Mouse (Mus musculus): ENCODE data around the gene Sarnp. TPM values are rescaled to one million over a fixed set of nuclear protein-coding genes. Genes with fewer than 3 reads are reported as not detected.

The Sarnp gene
- total and polyA plus RNA-seq, 2 experiments from 2014 or later = 19.4 to 135 TPM

DNA sequence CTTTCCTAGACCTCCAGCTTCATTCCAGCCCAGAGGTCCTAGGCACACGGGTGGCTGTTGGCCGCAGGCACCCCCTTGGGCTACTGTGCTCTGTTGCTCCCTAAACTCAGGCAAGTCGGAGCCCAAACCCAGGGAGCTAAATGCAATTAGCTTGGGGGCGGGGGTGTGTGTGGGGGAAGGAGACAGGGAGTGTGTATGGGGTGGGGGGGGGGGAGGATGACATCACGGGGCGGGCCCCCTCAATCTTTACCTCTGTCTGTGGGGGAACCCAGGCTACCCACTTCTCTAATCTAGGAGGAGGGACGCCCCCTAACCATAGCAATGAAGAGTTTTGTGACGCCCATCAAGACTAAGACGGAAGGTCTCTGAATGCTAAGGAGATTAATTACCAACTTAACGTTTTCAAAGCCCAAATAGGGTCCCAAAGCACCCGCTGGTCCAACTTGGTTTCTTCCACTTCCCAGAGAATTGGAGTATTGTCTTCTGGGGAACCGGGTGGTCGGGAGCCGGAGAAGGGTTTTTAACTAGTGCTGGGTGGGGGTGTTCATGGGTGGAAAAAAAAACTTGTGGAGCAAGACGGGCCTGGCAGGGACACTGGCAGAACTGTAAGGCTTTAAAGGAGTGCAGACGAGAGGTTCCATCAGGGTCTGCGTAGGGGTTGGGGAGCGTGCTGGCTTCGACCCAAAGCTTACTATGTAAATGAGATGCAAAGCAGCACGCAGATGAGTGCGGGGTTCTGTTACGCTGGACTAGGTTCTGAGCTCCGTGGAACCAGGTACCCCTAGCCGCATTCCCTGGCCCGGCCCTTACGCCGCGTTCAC, 12.7 kb upstream of the Sarnp start, which contains the start of gene Tmem198b:
Gene Tmem198b, minus strand, starts transcription at position 100 of the 821 bp plus-strand sequence.
- under 1% methylated on average over 28 of the region's 28 CpGs for WGBS
- Histone ChIP-seq H3K36me3 (replicated peaks; ENCODE audit: control insufficient read depth, insufficient read depth, low read length) (peaks cover 21% of the 10 kb centered on the region), H3K4me1 (ENCODE audit: control insufficient read depth, insufficient read depth) (peaks cover 39% of the 10 kb centered on the region), H3K27ac (ENCODE audit: low read depth) (peak within 1 kb of the TSS; percentile 98), H3K9ac (replicated peaks; ENCODE audit: low read depth, low read length) (peak within 1 kb of the TSS; percentile 79), H3K9me3 (replicated peaks; ENCODE audit: control insufficient read depth, low read length) (no peaks in the 10 kb centered on the region), H3K4me2 (ENCODE audit: low read depth, low read length) (peak within 1 kb of the TSS; percentile 80), H3K4me3 (ENCODE audit: low read depth, low read length) (peak within 1 kb of the TSS; percentile 73), H3K27me3 (ENCODE audit: control insufficient read depth, insufficient read depth, low read length) (no peaks in the 10 kb centered on the region)
- DNase-seq (ENCODE audit: low spot score) (peak; percentile 68), ATAC-seq (ENCODE audit: insufficient read depth, low read depth) (peak; percentile 45)
- TF ChIP-seq EP300 (IDR thresholded peaks at IDR 0.05; ENCODE audit: low read depth) (peak; percentile 8; the same call in 1 of the 2 replicates), CTCF (IDR thresholded peaks at IDR 0.05; ENCODE audit: low read depth) (no peak)

DNA sequence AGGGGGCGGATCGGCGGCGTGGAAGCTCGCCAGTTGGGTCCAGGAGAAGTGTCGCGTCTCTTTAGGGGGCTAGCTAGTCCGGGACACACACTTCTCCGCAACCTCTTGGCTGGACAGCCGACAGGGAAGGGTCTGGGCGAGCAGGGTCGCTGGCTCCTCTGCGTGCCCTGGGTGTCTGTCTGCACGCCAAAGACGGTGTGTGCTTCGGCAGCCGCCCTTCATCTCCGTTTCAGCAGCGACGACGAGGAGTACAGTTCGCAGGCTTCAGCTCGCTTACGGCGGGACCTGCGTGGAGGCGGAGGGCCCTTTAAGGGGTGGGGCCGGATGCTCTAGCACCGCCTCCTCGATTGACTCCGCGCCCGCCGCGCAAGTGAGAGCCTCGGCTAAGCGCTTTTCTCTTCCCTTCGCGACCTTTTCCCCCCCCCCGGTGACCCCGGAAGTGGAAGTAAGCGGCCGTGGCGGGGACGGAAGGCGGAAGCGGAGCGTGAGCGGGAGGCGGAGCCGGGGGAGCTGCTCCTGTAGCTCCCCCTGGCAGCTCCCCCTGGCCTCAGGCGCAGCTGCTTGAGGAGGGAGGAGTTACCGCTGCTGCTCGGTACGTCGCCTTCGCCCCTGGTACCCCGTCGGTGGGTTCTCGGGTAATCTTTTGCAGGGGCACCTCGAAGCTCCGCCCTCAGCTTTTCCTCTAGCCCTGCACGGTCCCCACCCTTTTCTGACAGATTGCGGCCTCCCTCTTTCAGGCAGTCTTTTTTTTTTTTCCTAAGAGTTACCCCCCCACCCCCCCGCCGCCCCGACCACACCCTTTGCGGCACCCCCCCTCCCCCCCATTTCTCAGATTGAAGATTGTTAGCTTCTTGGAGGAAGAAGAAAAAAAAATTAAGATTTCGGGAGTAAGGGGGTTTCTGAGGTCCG, 11.8 kb upstream of the Sarnp start:
- H3K9ac ChIP-seq (replicated peaks; ENCODE audit: low read depth, low read length) = peak overlapping the region; percentile 79
- peak overlapping the region; percentile 73 for H3K4me3 ChIP-seq (ENCODE audit: low read depth, low read length)
- peaks cover 39% of the 10 kb centered on the region for H3K4me1 ChIP-seq (ENCODE audit: control insufficient read depth, insufficient read depth)
- TF ChIP-seq EP300 (IDR thresholded peaks at IDR 0.05; ENCODE audit: low read depth) = peak; percentile 68
- TF ChIP-seq CTCF (IDR thresholded peaks at IDR 0.05; ENCODE audit: low read depth) = peak; percentile 35
- H3K9me3 ChIP-seq (replicated peaks; ENCODE audit: control insufficient read depth, low read length) = no peaks in the 10 kb centered on the region
- peak overlapping the region; percentile 98 for H3K27ac ChIP-seq (ENCODE audit: low read depth)
- H3K36me3 ChIP-seq (replicated peaks; ENCODE audit: control insufficient read depth, insufficient read depth, low read length) = peaks cover 21% of the 10 kb centered on the region
- peak; percentile 97 for DNase-seq (ENCODE audit: low spot score)
- ATAC-seq (ENCODE audit: insufficient read depth, low read depth) = peak; percentile 94
- H3K27me3 ChIP-seq (ENCODE audit: control insufficient read depth, insufficient read depth, low read length) = no peaks in the 10 kb centered on the region
- WGBS = 1% methylated on average over 57 of the region's 70 CpGs
- peak overlapping the region; percentile 80 for H3K4me2 ChIP-seq (ENCODE audit: low read depth, low read length)

DNA sequence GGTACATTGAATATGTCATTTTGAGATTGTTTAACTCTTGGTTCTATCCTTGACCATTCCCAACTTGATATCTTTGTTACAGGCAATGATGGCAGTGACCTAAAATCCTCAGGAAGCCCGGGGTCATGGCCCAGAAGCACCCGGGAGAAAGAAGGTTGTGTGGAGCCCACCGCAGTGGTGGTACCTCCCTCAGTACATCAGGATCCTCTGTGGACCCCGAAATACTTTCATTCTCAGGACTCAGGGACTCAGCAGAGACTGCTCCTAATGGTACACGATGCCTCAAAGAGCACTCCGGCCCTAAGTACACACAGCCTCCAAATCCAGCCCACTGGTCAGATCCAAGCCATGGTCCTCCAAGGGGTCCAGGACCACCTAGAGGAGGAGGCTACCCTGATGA, 11.0 kb upstream of the Sarnp start:
- 42% methylated on average over 6 of the region's 6 CpGs for WGBS
- peak overlapping the region; percentile 80 for H3K4me2 ChIP-seq (ENCODE audit: low read depth, low read length)
- no peak for ATAC-seq (ENCODE audit: insufficient read depth, low read depth)
- DNase-seq (ENCODE audit: low spot score) = no peak
- H3K4me1 ChIP-seq (ENCODE audit: control insufficient read depth, insufficient read depth) = peaks cover 39% of the 10 kb centered on the region
- peak overlapping the region; percentile 73 for H3K4me3 ChIP-seq (ENCODE audit: low read depth, low read length)
- H3K9me3 ChIP-seq (replicated peaks; ENCODE audit: control insufficient read depth, low read length) = no peaks in the 10 kb centered on the region
- peak overlapping the region; percentile 23; the same call in 1 of the 2 replicates for H3K27ac ChIP-seq (ENCODE audit: low read depth)
- TF ChIP-seq CTCF (IDR thresholded peaks at IDR 0.05; ENCODE audit: low read depth) = no peak
- TF ChIP-seq EP300 (IDR thresholded peaks at IDR 0.05; ENCODE audit: low read depth) = no peak
- H3K36me3 ChIP-seq (replicated peaks; ENCODE audit: control insufficient read depth, insufficient read depth, low read length) = peaks cover 15% of the 10 kb centered on the region
- H3K9ac ChIP-seq (replicated peaks; ENCODE audit: low read depth, low read length) = peak overlapping the region; percentile 66; the same call in 1 of the 2 replicates
- H3K27me3 ChIP-seq (ENCODE audit: control insufficient read depth, insufficient read depth, low read length) = no peaks in the 10 kb centered on the region

DNA sequence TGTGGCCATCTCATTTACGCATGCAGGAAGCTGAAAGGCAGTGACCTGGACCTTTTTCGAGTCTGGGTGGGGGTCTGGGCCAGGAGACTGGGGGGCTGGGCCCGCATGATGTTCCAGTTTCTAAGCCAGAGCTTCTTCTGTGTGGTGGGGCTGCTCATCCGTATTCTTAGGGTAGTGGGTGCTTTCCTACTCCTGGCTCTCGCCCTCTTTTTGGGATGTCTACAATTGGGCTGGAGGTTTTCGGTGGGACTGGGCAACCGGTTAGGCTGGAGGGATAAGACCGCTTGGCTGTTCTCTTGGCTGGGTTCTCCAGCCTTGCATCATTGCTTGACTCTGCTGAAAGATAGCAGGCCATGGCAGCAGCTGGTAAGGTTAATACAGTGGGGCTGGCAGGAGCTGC, 10.1 kb upstream of the Sarnp start:
- no peak for DNase-seq (ENCODE audit: low spot score)
- ATAC-seq (ENCODE audit: insufficient read depth, low read depth) = no peak
- peak overlapping the region; percentile 80 for H3K4me2 ChIP-seq (ENCODE audit: low read depth, low read length)
- peak overlapping the region; percentile 66; the same call in 1 of the 2 replicates for H3K9ac ChIP-seq (replicated peaks; ENCODE audit: low read depth, low read length)
- 78% methylated on average over 8 of the region's 8 CpGs for WGBS
- H3K4me1 ChIP-seq (ENCODE audit: control insufficient read depth, insufficient read depth) = peaks cover 39% of the 10 kb centered on the region
- no peak for TF ChIP-seq EP300 (IDR thresholded peaks at IDR 0.05; ENCODE audit: low read depth)
- TF ChIP-seq CTCF (IDR thresholded peaks at IDR 0.05; ENCODE audit: low read depth) = no peak
- no peaks in the 10 kb centered on the region for H3K9me3 ChIP-seq (replicated peaks; ENCODE audit: control insufficient read depth, low read length)
- H3K36me3 ChIP-seq (replicated peaks; ENCODE audit: control insufficient read depth, insufficient read depth, low read length) = peaks cover 11% of the 10 kb centered on the region
- H3K27ac ChIP-seq (ENCODE audit: low read depth) = no peak overlapping the region
- H3K4me3 ChIP-seq (ENCODE audit: low read depth, low read length) = peak overlapping the region; percentile 73
- no peaks in the 10 kb centered on the region for H3K27me3 ChIP-seq (ENCODE audit: control insufficient read depth, insufficient read depth, low read length)

DNA sequence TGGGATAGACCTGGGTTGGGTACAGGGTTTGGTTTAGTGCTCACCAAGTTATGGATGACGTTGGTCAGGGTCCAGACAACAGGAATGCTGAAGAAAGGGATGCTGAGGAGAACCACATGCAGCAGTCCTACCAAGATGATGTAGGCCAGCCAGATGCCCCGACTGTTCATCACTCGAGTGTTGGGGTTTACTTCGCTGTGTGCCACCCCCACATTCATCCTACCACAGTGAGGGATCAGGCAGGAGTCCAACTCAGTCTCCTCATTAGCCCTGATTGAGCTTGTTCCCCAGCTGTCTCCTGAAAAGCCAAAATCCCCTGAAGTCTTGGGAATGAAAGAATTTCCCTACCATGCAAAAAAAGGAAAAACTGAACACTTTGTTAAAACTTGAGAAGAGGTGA, 3.1 kb downstream of the Sarnp start:
- WGBS = 84% methylated on average over 4 of the region's 4 CpGs
- no peak overlapping the region for H3K27ac ChIP-seq (ENCODE audit: low read depth)
- H3K9ac ChIP-seq (replicated peaks; ENCODE audit: low read depth, low read length) = no peak overlapping the region
- H3K4me2 ChIP-seq (ENCODE audit: low read depth, low read length) = no peak overlapping the region
- H3K9me3 ChIP-seq (replicated peaks; ENCODE audit: control insufficient read depth, low read length) = no peaks in the 10 kb centered on the region
- no peak for ATAC-seq (ENCODE audit: insufficient read depth, low read depth)
- H3K4me1 ChIP-seq (ENCODE audit: control insufficient read depth, insufficient read depth) = peaks cover 10% of the 10 kb centered on the region
- no peaks in the 10 kb centered on the region for H3K27me3 ChIP-seq (ENCODE audit: control insufficient read depth, insufficient read depth, low read length)
- TF ChIP-seq CTCF (IDR thresholded peaks at IDR 0.05; ENCODE audit: low read depth) (no peak), EP300 (IDR thresholded peaks at IDR 0.05; ENCODE audit: low read depth) (no peak)
- no peak for DNase-seq (ENCODE audit: low spot score)
- no peak overlapping the region for H3K4me3 ChIP-seq (ENCODE audit: low read depth, low read length)
- peaks cover 44% of the 10 kb centered on the region for H3K36me3 ChIP-seq (replicated peaks; ENCODE audit: control insufficient read depth, insufficient read depth, low read length)

All from heart, postnatal 0 days (tissue).